Mouse (Mus musculus) megakaryocyte progenitor cell, adult 5-6 weeks (primary cell): ENCODE measurements around the gene Tmem52. TPM values are rescaled to one million over a fixed set of nuclear protein-coding genes. Genes with fewer than 3 reads are reported as not detected.
"Not testable (repeated sequence)": the region's sequence is repeated elsewhere in the genome, so short reads cannot be mapped to it uniquely, and the experiment has no call there.

Source experiments
- ATAC-seq: replicated peaks from 2 replicates; pipeline ENCODE4 v1.8.0; 2016; ENCODE audit warnings: mild to moderate bottlenecking, moderate TSS enrichment, inconsistent platforms; ENCODE audit not compliant: poor library complexity
- total RNA-seq, 2 experiments: library from RNA; stranded (forward) in 1 of 2; stranded (reverse) in 1 of 2; fragments of 157-497, 149-512 nt in 1 of 2; fragments of 200-1000 nt in 1 of 2; gene quantifications; 2 replicates each; pipeline versions ENCODE4 v1.2.3 to v1.2.4; 2015 to 2017

Gene Tmem52
- total RNA-seq (2015) (0.15 TPM in 1 of 2 replicates, not detected in the other), total RNA-seq (2017) (not detected in 2 replicates)

DNA sequence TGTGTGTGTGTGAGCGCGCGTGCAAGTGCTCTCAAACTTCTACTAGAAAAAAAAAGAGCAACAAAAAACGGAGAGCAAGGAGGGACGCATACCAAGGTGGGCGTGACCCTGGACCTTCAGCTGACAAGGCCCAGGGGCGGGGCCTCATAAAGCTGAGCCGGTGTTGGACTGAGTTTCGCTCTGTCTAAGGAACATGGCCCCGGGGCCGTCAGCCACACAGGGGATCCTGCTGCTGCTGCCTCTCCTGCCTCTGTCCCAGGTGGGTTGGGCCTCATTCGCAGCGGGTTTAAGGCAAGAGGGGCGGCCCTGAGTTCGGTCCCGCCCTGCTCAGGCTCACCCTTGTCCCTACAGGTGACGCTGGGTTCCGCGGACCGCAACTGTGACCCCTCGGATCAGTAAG is at the start of gene Tmem52:
Tmem52 (plus strand) TSS at position 163 of the 400 bp plus-strand sequence.
- ATAC-seq: peak; percentile 89

DNA sequence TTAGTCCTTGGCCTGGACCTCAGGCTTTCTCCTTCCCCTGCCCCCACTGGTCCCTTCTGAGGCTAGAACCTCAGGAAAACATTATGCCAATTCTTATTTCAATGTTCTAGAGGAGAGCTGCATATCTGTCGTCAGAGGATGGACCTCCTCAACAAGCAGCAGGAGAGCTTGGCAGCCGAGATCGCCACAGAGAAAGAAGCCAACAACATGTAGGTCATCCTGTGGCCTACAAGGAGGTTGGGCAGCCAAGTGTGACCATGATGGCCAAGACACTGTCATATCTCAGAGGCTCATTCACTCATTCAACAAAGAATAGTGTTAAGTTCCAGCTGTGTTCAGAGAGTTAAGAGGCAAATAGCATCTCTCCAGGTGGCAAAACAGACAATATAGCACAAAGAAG is 48.8 kb upstream of the Tmem52 start:
- no peak for ATAC-seq

DNA sequence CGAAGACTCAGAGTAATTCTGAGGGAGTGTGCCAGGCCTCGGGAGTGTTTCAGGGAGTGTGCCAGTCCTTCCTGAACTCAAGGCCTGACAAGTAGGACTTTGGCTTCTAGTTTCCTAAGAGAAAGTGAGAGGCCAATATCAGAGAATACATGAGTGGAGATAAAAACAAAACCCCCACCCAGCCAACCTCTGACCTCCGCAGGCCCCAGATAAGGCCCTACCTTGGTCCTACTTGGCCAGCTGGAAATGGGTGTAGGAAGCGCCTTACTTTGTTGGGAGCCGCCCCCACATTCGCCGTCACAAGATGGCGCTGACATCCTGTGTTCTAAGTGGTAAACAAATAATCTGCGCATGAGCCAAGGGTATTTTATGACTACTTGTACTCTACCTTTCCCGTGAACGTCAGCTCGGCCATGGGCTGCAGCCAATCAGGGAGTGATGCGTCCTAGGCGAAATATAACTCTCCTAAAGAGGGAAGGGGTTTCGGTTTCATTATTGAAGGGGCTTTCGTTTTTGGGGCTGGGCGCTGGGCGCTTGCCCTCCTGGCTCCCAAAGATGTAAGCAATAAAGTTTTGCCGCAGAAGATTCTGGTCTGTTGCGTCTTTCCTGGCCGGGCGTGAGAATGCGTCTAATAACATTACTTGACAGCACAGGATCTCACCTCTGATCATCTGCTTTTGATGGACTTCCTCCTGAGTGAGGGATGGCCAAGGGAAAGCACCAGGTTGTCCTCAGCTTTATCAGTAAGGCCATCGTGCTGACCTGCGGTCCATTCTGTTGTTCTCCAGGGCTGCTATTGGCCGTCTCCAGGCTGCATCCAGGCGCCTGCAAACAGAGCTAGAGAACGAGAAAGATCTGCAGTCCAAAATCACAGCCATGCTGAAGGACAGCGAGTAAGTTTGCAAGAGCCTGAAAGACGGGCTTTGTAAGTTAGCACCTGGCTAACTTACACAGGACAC is 47.2 kb upstream of the Tmem52 start:
- not testable (repeated sequence) for ATAC-seq

DNA sequence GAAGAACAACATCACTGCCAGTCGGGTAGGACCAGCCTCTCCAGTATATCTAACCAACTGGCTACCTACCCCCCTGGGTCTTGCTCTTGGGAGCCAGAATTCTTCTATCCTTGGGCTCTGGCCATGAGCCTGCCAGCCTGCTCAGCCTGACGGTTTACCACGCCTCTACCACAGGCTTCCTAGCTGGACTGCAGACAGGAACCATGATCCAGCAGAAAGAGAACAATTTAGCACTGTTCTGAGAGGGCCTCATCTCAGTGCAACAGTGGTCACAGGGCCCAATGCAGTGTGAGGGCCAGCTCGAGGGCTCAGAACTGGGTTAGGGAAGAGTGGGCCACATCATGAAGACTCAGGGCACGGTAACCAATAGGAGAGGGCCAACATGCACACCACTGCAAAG is 44.9 kb upstream of the Tmem52 start:
- ATAC-seq: no peak

DNA sequence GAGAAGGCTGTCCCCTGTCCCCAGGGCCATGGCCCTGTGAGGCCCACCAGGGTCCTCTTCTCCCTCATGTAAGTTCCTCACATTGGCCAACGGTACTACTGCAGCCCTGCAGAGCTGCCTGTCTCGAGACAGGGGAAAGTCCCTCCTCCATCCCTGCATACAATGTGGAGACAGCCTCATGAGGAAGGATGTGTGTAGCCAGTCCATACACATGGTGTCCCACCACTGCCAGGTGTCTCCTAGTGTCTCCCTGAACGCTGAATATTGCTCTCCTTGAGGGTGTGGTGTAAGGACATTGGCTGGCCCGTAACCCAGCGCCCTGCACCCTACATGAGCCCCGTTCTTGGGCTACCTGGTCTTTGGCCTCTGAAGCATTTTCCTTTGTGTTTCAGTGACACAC is 42.6 kb upstream of the Tmem52 start:
- ATAC-seq: peak; percentile 37; the same call in 1 of the 2 replicates

DNA sequence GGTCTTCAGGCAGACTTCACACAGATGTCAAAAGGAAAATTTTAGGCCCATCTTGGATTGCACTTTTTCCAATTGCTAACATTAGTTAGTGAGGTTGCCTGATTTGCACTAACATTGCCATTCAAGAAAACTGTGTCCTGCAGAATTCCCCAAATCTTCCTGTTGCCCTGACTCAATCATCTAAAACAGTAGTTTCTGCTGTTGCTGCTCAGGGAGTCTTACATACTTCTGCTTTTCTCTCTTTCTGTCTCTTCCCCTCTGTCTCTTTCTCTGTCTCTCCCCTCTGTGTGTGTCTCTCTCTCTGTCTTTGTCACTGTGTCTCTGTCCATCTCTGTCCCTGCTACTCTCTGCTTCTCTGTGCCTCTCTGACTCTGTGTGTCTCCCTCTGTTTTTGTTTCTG is 40.5 kb upstream of the Tmem52 start:
- ATAC-seq: no peak

DNA sequence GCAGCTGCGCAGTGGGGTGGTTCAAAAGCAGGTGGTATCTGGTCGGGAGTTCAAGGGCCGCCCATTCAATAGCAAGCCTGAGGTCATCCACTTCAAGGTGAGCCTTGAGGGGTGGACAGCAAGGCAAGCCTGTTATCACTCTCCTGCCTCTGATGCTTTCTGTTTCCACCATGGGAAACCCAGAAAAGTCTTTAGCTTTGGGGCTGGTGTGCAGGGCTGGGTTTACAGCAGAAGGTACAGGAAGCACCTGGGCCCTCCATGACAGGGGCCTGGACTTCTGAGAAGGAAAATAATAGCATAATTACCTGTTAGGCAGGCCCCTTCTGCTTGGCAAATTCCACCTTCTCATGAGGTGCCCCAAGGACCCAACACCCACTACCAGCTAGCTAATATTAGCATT is 39.7 kb upstream of the Tmem52 start:
- no peak for ATAC-seq

DNA sequence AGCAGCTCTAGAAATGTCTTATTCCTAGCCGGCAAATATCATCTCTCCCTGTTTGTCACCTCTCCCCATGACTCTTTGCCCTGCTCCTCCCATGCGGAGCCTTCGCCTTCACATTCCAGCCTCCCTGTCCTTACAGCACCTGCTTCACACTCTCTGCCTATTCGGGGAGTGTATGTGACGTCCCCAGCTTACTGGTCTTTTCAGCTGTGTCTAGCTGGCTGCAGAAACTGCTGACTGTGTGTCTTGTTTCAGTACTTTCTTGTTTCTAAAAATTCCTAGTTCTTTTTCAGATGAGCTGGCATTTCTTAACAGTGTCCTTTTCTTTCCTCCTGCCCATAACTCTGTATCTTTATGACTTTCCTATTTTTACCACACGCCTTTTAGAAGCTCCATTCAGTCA is 36.6 kb upstream of the Tmem52 start:
- ATAC-seq: no peak

DNA sequence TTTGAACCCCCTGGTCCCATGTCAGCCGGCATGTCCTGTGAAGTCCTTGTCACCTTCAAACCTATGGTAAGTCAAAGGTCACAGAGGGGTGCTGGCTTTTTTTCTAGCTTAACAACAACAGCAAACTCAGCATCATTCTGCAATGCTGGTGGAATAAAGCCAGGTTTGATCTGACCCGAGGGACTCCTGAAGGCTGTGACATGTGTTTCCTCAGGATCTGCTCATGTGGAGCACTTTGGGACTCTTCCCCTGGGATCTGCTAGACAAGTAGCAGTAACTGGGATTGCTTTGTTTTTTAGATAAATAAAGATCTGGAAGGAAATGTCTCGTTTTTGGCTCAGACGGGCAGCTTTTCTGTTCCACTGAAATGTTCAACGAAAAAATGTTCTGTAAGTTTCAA is 34.9 kb upstream of the Tmem52 start:
- no peak for ATAC-seq

DNA sequence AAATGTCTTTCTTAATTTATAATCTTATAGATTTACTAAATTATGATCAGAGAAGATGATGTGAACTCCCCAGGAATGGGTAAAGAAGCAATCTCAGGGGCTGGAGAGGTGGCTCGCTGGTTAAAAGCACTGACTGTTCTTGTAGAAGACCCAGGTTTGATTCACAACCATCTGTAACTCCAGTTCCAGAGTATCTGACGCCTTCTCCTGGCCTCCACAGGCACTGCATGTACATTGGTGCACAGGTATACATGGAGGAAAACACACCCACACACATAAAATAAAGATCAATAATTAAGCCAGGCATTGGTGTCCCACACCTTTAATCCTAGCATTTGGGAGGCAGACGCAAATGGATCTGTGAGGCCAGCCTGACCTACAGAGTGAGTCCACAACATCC is 26.1 kb upstream of the Tmem52 start:
- ATAC-seq: no peak

DNA sequence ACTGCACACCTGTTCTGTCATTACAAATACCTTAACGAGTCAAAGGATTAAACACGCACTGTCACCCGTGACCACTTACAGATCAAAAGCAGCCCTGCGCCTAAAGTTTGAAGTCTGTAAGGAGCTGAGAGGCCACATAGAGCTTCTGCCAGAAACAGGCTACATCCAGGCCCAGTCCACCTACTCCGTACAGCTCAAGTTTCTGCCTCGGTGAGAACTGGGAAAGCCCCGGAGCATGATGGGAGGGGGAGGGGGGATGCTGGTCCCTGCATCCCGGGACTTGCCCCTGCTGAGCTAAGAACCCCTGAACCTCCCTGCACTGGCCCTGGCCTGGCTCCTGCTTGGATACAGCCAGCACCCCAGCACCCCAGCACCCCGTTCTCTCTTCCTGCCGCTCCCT is 17.3 kb upstream of the Tmem52 start:
- no peak for ATAC-seq

DNA sequence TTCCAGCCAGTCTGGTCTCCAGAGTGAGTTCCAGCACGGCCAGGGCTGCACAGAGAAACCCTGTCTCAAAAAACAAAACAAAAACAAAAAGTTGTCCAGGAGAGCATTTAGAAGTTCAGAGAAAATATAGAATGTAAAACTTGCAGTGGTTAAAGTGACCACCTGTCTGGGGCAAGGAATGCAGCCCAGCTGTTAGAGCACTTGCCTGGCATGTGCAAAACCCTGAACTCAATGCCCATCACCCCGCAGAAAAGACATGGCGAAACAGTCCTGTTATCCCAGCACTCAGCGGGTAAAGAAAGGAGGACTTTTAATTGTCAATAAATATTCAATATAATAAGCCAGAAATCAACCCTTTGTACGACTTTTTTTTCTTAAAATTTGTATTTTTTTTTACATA is 10.3 kb upstream of the Tmem52 start:
- ATAC-seq: no peak

DNA sequence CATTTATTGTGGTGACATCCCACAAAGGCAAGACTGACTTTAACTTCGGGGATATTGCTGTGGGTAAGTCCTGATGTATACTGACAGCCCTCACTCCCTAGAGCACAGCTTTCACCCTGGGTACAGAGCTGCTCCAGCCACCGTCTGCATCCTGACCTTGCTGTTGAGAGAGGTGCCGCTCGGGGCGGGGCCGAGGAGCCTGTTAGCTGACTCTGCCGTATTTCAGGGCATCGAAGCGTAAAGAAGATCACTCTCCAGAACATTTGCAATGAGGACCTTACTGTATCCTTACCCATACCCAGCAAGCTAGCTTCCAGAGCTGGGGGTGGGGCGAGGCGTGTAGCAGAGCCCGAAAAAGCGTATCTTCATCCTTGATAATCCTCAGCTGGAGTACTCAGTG is 5.9 kb upstream of the Tmem52 start:
- ATAC-seq: no peak

DNA sequence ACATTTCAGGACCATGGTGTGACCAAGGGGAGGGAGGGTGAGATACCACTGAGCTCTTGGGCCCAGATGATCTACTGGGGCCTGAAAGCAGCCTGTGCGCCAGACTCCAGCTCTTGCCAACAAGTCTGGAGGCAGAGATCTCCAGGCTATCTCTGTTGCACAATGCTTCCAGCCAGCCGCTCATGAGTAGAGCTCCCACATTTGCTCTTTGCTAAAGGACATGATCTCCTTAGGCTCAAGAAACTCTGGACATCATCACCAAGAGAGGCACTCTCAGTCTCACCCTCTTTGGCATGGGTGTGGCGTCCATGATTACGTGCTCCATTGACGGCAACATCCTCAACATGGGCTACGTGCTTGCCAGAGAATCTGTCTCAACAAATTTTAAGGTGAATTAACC is 5.3 kb upstream of the Tmem52 start:
- no peak for ATAC-seq

DNA sequence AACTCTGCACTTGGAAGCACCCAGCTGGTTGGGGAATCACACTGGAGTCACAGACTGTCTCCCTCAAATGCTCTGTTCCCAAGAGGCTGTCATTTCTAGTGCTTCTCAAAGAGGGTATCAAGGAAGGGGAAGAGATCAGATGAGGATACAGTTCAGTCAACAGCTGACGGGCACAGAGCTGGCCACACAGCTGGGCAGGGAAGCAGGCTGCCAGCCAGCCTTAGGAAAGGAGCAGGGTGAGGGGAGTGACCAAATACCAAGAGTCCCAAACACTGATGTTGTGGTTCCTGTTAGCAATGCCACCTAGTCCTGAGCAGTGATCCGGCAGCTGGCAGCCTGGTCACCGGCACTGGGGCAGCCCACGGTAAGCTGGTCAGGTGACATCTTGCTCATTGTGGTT is 4.9 kb upstream of the Tmem52 start:
- no peak for ATAC-seq

DNA sequence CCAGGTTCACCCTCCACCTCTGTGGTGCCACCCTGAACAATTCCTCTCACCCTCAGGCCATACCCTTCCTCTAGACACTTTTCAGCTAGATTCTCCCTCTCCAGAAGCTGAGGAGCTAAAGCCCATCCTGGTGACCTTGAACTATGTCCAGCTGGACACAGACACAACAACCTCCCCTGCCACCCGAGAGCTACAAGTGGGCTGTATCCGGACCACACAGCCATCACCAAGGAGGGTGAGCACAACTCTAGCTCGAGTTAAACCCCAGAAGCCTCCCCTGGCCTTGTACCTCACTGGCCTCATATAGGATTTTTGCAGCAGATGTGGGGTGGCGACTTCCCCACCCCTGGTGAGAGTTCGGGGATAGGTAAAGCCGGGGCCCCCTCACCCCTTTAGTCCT is 3.3 kb upstream of the Tmem52 start:
- no peak for ATAC-seq

DNA sequence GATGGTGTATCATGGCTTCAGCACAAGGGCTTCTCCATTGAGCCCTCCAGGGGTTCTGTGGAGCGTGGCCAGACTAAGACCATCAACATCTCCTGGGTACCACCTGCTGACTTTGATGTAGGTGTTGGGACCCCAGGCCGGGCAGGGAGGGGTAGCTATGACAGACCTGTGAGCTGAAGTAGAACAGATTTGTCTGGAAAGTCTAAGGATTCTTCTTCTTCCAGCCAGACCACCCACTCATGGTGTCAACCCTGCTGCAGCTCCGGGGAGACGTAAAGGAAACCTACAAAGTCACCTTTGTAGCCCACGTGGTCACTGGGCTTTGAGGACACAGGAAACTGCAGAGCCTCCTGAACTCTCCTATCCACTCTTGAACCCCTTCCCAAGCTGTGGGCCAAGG is 2.8 kb upstream of the Tmem52 start:
- ATAC-seq: no peak

DNA sequence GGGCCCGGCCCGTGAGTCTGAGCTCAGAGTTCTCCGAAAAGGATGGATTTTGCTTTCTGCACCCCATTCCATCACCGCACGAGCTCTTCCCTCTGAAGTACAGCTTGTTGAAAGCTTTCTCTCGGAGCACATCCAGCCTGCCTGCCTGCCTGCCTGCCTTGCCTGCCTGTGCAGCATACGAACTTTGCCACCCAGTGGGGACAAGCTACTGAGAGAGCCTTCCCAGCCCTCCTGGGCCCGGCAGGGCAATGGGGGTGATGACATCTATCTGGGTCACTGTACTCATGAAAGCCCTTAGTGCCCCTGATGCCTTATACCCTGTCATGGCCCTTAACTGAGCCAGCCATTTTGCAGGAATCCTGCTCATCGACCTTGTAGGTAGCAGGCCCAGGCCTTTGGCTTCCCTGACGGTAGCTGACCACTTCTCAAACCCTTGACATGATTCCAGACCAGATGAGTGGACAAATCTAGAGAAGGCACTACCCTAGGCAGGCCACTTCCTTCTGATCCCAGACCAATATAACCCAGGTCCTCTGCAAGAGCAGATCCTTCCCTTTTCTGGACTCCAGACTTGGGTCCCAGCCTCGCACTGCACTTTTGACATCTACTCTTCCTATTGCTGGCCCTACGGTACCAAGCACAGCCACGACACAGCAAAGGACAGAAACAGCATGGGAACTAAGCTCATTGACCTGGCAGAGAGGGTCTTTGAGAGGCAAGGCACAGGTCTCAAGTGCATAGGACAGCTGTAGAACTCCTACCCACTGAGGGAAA is 1.5 kb upstream of the Tmem52 start:
- no peak for ATAC-seq

DNA sequence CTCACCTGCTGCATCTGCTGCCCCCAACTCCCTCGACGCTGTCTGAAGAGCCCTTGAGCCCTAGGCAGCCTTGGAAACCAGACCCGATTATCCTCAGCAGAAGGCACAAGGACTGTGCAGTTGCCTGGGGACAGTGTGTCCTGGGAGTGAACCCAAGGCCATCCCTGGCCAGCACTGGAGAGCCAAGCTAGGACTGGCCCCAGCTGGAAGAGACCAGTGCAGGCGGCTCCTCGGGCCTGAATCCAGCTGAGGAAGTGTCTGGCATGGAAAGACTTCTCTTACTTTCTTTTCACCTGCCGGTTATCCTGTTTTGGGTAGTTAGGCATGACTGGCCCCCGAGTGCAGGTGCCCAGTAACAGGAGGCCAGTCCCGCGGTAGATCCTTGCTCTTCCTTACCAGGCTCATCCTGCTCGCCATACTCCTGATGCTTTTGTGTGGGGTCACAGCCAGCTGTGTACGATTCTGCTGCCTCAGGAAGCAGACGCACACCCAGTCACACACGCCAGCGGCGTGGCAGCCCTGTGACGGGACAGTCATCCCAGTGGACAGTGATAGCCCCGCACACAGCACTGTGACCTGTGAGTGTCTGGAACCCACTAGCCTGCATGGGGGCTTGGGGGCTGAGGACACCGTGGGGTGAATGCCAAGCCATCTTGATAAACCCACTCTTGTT is 812 bp downstream of the Tmem52 start:
- ATAC-seq: no peak

DNA sequence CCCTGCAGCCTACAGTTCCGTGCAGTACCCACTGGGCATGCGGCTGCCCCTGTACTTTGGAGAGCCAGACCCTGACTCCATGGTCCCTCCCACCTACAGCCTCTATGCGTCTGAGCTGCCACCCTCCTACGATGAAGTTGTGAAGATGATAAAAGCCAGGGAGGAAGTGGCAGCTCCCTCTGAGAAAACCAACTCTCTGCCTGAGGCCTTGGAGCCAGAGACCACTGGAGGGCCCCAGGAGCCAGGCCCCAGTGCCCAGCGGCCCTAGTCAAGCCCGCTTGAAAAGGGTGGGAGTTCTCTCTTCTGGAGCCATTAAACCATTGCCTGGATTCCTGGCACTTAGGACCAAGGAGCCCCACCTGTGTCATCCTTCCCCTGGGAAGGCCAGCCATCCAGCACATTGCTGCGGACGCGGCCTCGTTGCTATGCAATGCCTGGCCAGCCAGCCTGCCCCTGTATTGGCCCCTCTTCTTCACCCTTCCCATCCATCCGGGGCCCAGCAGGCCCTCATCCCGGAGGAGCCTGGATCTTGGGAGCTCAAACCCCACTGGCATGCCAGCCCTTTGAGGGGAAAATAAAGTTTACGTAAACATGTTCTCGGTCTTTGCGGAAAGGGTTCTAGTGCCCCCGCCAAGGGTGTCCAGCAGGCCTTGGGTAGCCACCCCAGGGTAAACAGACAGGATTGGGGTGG is 1.5 kb downstream of the Tmem52 start:
- no peak for ATAC-seq

DNA sequence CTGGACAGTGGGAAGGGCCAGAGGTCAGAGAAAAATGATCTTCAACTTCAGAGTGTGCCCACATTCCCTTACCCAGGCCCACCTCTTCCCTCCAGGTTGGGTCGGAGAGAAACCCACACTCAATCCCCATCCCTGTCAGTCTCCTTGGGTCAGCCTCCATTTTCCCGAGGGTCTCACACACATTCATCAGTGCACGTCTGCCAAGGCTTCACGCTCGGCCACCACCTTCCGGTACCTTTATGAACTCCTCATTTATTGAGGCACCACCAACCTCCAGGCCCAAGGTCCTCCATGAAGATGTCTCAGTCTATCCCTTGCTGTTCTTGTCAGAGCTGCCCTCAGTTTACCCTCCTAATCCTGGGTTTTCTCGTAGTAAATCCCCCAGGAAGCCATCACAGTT is 2.1 kb downstream of the Tmem52 start:
- no peak for ATAC-seq
